ENCODE assay signal across 10 mouse cellular contexts in genomic region chr7:19178035-19178434, GRCm38 (mm10). TPM values are rescaled to one million over a fixed set of nuclear protein-coding genes. Genes with fewer than 3 reads are reported as not detected.
DNase-seq lines count a peak whose midpoint lies in the region; ATAC-seq and TF ChIP-seq lines count a peak whose summit lies in the region.
"Had no signal": no experiment of that assay in that cellular context is flagged by ENCODE, and none has a peak within 500 bp of the region (broad histone marks: within the 10 kb centered on the region; RNA-seq: fewer than 3 reads in every experiment).

No protein-coding gene starts in this region.

- H3K4me1 ChIP-seq in heart, embryonic 16.5 days (ENCODE audit: control insufficient read depth, insufficient read depth, low read length), result peaks cover 21% of the 10 kb centered on the region
- H3K4me1 ChIP-seq in forebrain, embryonic 12.5 days, result peaks cover 55% of the 10 kb centered on the region
- H3K4me1 ChIP-seq in liver, postnatal 0 days (ENCODE audit: insufficient read depth), result peaks cover 28% of the 10 kb centered on the region

- no peak for TF ChIP-seq CTCF in liver, postnatal 0 days (IDR thresholded peaks at IDR 0.05; ENCODE audit: low read depth)

- WGBS in heart, embryonic 16.5 days, result 11% methylated on average over 18 of the region's 18 CpGs
- 6% methylated on average over 18 of the region's 18 CpGs for WGBS in forebrain, embryonic 12.5 days
- WGBS in liver, postnatal 0 days (ENCODE audit: insufficient replicate concordance), result 20% methylated on average over 18 of the region's 18 CpGs

- no peak for ATAC-seq in heart, embryonic 16.5 days (replicated peaks; ENCODE audit: extremely low read depth, insufficient read depth, low FRiP score)
- no peak for ATAC-seq in forebrain, embryonic 12.5 days (ENCODE audit: low FRiP score)
- no peak for ATAC-seq in liver, postnatal 0 days

- H3K4me2 ChIP-seq in heart, embryonic 16.5 days (ENCODE audit: low read depth, low read length), result peak overlapping the region; percentile 29; the same call in 1 of the 2 replicates
- H3K4me2 ChIP-seq in forebrain, embryonic 12.5 days, result peak overlapping the region; percentile 49
- H3K4me2 ChIP-seq in liver, postnatal 0 days (ENCODE audit: low read depth, low read length), result no peak overlapping the region

- no peak for DNase-seq in heart, postnatal 25 days (ENCODE audit: low spot score)
- DNase-seq in cerebellum, adult 18-20 months, result peak; percentile 48 to 58
- no peak for DNase-seq in liver, postnatal 0 days
- DNase-seq in embryo, embryonic 11 days, result no peak
- no peak for DNase-seq in thymus, postnatal 0 days (ENCODE audit: low spot score)
- DNase-seq in urinary bladder, adult 2 months (ENCODE audit: low spot score), result no peak

- peaks cover 40% of the 10 kb centered on the region for H3K27me3 ChIP-seq in heart, embryonic 16.5 days (ENCODE audit: control insufficient read depth, insufficient read depth, low read length)
- H3K27me3 ChIP-seq in forebrain, embryonic 12.5 days, result peaks cover 69% of the 10 kb centered on the region
- peaks cover 51% of the 10 kb centered on the region for H3K27me3 ChIP-seq in liver, postnatal 0 days (ENCODE audit: insufficient read depth, low read length)

- H3K9ac ChIP-seq in heart, embryonic 16.5 days (ENCODE audit: low read length), result no peak overlapping the region
- no peak overlapping the region for H3K9ac ChIP-seq in forebrain, embryonic 12.5 days
- no peak overlapping the region for H3K9ac ChIP-seq in liver, postnatal 0 days (replicated peaks)
- H3K9ac ChIP-seq: liver, embryonic 15.5 days had no signal

- intact Hi-C loops in heart, postnatal 25 days (cut with DNase I), result loop anchor here (1.0 to 5.0 kb wide), 5 partner anchors 18 to 164 kb away; partner anchors contain the start of genes Ercc1 and Ppm1n

- peak overlapping the region; percentile 1; the same call in 1 of the 2 replicates for H3K4me3 ChIP-seq in heart, embryonic 16.5 days (ENCODE audit: low read length)
- H3K4me3 ChIP-seq in forebrain, embryonic 12.5 days (replicated peaks), result peak overlapping the region; percentile 15
- H3K4me3 ChIP-seq in liver, postnatal 0 days (ENCODE audit: low read depth, low read length), result 0 out of 2 replicates have a peak overlapping the region, but pooled peaks have one; percentile 1

- no peaks in the 10 kb centered on the region for H3K36me3 ChIP-seq in heart, embryonic 16.5 days (ENCODE audit: control insufficient read depth, insufficient read depth)
- no peaks in the 10 kb centered on the region for H3K36me3 ChIP-seq in forebrain, embryonic 12.5 days (replicated peaks)
- no peaks in the 10 kb centered on the region for H3K36me3 ChIP-seq in liver, postnatal 0 days (replicated peaks; ENCODE audit: insufficient read depth, low read length)
- H3K36me3 ChIP-seq: liver, embryonic 15.5 days had no signal

- no peak for TF ChIP-seq EP300 in liver, postnatal 0 days (IDR thresholded peaks at IDR 0.05; ENCODE audit: low read depth)

- H3K27ac ChIP-seq in heart, embryonic 16.5 days (ENCODE audit: low read length), result no peak overlapping the region
- no peak overlapping the region for H3K27ac ChIP-seq in forebrain, embryonic 12.5 days
- no peak overlapping the region for H3K27ac ChIP-seq in liver, postnatal 0 days (ENCODE audit: low read depth)
- H3K27ac ChIP-seq: liver, embryonic 15.5 days had no signal

- H3K9me3 ChIP-seq in heart, embryonic 16.5 days (replicated peaks; ENCODE audit: control insufficient read depth, low read length), result peaks cover 5% of the 10 kb centered on the region; the same call in 1 of the 2 replicates
- no peaks in the 10 kb centered on the region for H3K9me3 ChIP-seq in forebrain, embryonic 12.5 days
- H3K9me3 ChIP-seq in liver, postnatal 0 days (ENCODE audit: low read length), result no peaks in the 10 kb centered on the region

RNA-seq across cellular contexts. Expression of gene Eml2, which starts 1.8 kb away (rescaled TPM):
- 23.5 and 26.2 TPM in 2 replicates for polyA plus RNA-seq in heart, embryonic 16.5 days (2015; fragmentation: Nextera tagmentation; extraction: Ambion mirVana)
- 10 to 100 TPM; 37.1 to 37.8 TPM for total RNA-seq in heart, postnatal 25 days (2021)
- 5.8 and 6.5 TPM in 2 replicates for polyA plus RNA-seq in forebrain, embryonic 12.5 days (2016; fragmentation: Nextera tagmentation; extraction: Ambion mirVana)
- polyA plus RNA-seq in liver, postnatal 0 days (2015; fragmentation: Nextera tagmentation; extraction: Ambion mirVana), result 3.3 and 3.4 TPM in 2 replicates
- 5.7 and 6.1 TPM in 2 replicates for polyA plus RNA-seq in thymus, postnatal 0 days (2015; fragmentation: Nextera tagmentation; extraction: Ambion mirVana)
- 58.3 and 61.8 TPM in 2 replicates for polyA plus RNA-seq in urinary bladder, adult 2 months (2012; rRNA removed)

RNA-seq across cellular contexts. Expression of gene Gipr, which starts 12.1 kb away (rescaled TPM):
- polyA plus RNA-seq in heart, embryonic 16.5 days (2015; fragmentation: Nextera tagmentation; extraction: Ambion mirVana), result 104 and 107 TPM in 2 replicates
- under 1 TPM; 0.21 to 0.22 TPM for total RNA-seq in heart, postnatal 25 days (2021)
- polyA plus RNA-seq in forebrain, embryonic 12.5 days (2016; fragmentation: Nextera tagmentation; extraction: Ambion mirVana), result 1.1 and 1.3 TPM in 2 replicates
- 0.04 TPM in 1 of 2 replicates, not detected in the other for polyA plus RNA-seq in liver, postnatal 0 days (2015; fragmentation: Nextera tagmentation; extraction: Ambion mirVana)
- polyA plus RNA-seq in thymus, postnatal 0 days (2015; fragmentation: Nextera tagmentation; extraction: Ambion mirVana), result 0.10 and 0.25 TPM in 2 replicates
- 0.09 and 0.28 TPM in 2 replicates for polyA plus RNA-seq in urinary bladder, adult 2 months (2012; rRNA removed)
- total RNA-seq: hematopoietic stem cell, adult 5-6 weeks had no signal

RNA-seq across cellular contexts. Expression of gene Snrpd2, which starts 28.5 kb away (rescaled TPM):
- 84.3 and 93.8 TPM in 2 replicates for polyA plus RNA-seq in heart, embryonic 16.5 days (2015; fragmentation: Nextera tagmentation; extraction: Ambion mirVana)
- total RNA-seq in heart, postnatal 25 days (2021), result 10 to 100 TPM; 67.8 to 71.0 TPM
- polyA plus RNA-seq in forebrain, embryonic 12.5 days (2016; fragmentation: Nextera tagmentation; extraction: Ambion mirVana), result 148 and 153 TPM in 2 replicates
- 38.9 and 41.0 TPM in 2 replicates for polyA plus RNA-seq in liver, postnatal 0 days (2015; fragmentation: Nextera tagmentation; extraction: Ambion mirVana)
- polyA plus RNA-seq in thymus, postnatal 0 days (2015; fragmentation: Nextera tagmentation; extraction: Ambion mirVana), result 154 and 164 TPM in 2 replicates
- 122 and 124 TPM in 2 replicates for polyA plus RNA-seq in urinary bladder, adult 2 months (2012; rRNA removed)

RNA-seq across cellular contexts. Expression of gene Qpctl, which starts 28.9 kb away (rescaled TPM):
- polyA plus RNA-seq in heart, embryonic 16.5 days (2015; fragmentation: Nextera tagmentation; extraction: Ambion mirVana), result 9.6 and 10.6 TPM in 2 replicates
- 1 to 10 TPM; 4.6 to 5.1 TPM for total RNA-seq in heart, postnatal 25 days (2021)
- 14.4 and 14.7 TPM in 2 replicates for polyA plus RNA-seq in forebrain, embryonic 12.5 days (2016; fragmentation: Nextera tagmentation; extraction: Ambion mirVana)
- 5.2 and 5.8 TPM in 2 replicates for polyA plus RNA-seq in liver, postnatal 0 days (2015; fragmentation: Nextera tagmentation; extraction: Ambion mirVana)
- polyA plus RNA-seq in thymus, postnatal 0 days (2015; fragmentation: Nextera tagmentation; extraction: Ambion mirVana), result 10.1 and 11.5 TPM in 2 replicates
- 11.1 and 13.1 TPM in 2 replicates for polyA plus RNA-seq in urinary bladder, adult 2 months (2012; rRNA removed)

RNA-seq across cellular contexts. Expression of gene Gpr4, which starts 34.3 kb away (rescaled TPM):
- polyA plus RNA-seq in heart, embryonic 16.5 days (2015; fragmentation: Nextera tagmentation; extraction: Ambion mirVana), result 2.4 and 2.7 TPM in 2 replicates
- 1 to 10 TPM; 8.6 to 9.4 TPM for total RNA-seq in heart, postnatal 25 days (2021)
- polyA plus RNA-seq in forebrain, embryonic 12.5 days (2016; fragmentation: Nextera tagmentation; extraction: Ambion mirVana), result 1.6 and 1.7 TPM in 2 replicates
- polyA plus RNA-seq in liver, postnatal 0 days (2015; fragmentation: Nextera tagmentation; extraction: Ambion mirVana), result 0.74 and 0.83 TPM in 2 replicates
- 0.69 and 0.80 TPM in 2 replicates for polyA plus RNA-seq in thymus, postnatal 0 days (2015; fragmentation: Nextera tagmentation; extraction: Ambion mirVana)
- polyA plus RNA-seq in urinary bladder, adult 2 months (2012; rRNA removed), result 13.5 and 14.3 TPM in 2 replicates

Comparison
In these comparisons a context has a peak if more than half of its experiments do, and no peak if none do; other contexts are left out.
1. DNase-seq: peak in cerebellum, adult 18-20 months (2 of 2); none in heart, postnatal 25 days (single experiment), liver, postnatal 0 days (single experiment), embryo, embryonic 11 days (single experiment), thymus, postnatal 0 days (single experiment) and urinary bladder, adult 2 months (single experiment).
2. RNA of gene Gipr, which starts 12.1 kb away (polyA plus RNA-seq): 104 to 107 TPM in heart, embryonic 16.5 days; 1.1 to 1.3 TPM in forebrain, embryonic 12.5 days, 0.09 to 0.28 TPM in urinary bladder, adult 2 months, 0.10 to 0.25 TPM in thymus, postnatal 0 days and 0.04 TPM in liver, postnatal 0 days; every median in the first group is over 10 times any median in the second.
3. Peak in every context shown above with its lines, with median percentiles within 50 percentile points of each other: H3K4me3 ChIP-seq.